Mouse (Mus musculus): Measurements from ENCODE around the gene Klk7. TPM values are rescaled to one million over a fixed set of nuclear protein-coding genes. Genes with fewer than 3 reads are reported as not detected.

The Klk7 gene
- total RNA-seq (2015) (not detected in 2 replicates), total RNA-seq (2017) (not detected in 2 replicates)

- ATAC-seq (ENCODE audit: poor library complexity, severe bottlenecking) = no peak
Observed at GRCm38 (mm10) chr7:43810994-43811393, at the start of gene Klk7. Gene Klk7 (plus strand): TSS chr7:43811294.

GRCm38 (mm10) chr7:43766484-43766883 lies 44.6 kb upstream of the Klk7 start:
- ATAC-seq (ENCODE audit: poor library complexity, severe bottlenecking) = no peak

GRCm38 (mm10) chr7:43768597-43768996 lies 42.5 kb upstream of the Klk7 start, which contains the start of gene Klk12:
Gene Klk12 (plus strand): TSS chr7:43768897.
- ATAC-seq (ENCODE audit: poor library complexity, severe bottlenecking) = no peak

GRCm38 (mm10) chr7:43769636-43770035 lies 41.5 kb upstream of the Klk7 start:
- no peak for ATAC-seq (ENCODE audit: poor library complexity, severe bottlenecking)

GRCm38 (mm10) chr7:43770701-43771100 lies 40.4 kb upstream of the Klk7 start:
- ATAC-seq (ENCODE audit: poor library complexity, severe bottlenecking) = no peak

- ATAC-seq (ENCODE audit: poor library complexity, severe bottlenecking) = no peak
Observed at GRCm38 (mm10) chr7:43771916-43772315, 39.2 kb upstream of the Klk7 start.

- no peak for ATAC-seq (ENCODE audit: poor library complexity, severe bottlenecking)
Observed at GRCm38 (mm10) chr7:43772901-43773300, 38.2 kb upstream of the Klk7 start.

GRCm38 (mm10) chr7:43774364-43774763 lies 36.7 kb upstream of the Klk7 start, which contains the start of gene Klk11:
Gene Klk11 (plus strand): TSS chr7:43774604.
- no peak for ATAC-seq (ENCODE audit: poor library complexity, severe bottlenecking)

- no peak for ATAC-seq (ENCODE audit: poor library complexity, severe bottlenecking)
Observed at GRCm38 (mm10) chr7:43774802-43775201, 36.3 kb upstream of the Klk7 start.

- ATAC-seq (ENCODE audit: poor library complexity, severe bottlenecking) = no peak
Observed at GRCm38 (mm10) chr7:43775311-43776057, 35.6 kb upstream of the Klk7 start.

- no peak for ATAC-seq (ENCODE audit: poor library complexity, severe bottlenecking)
Observed at GRCm38 (mm10) chr7:43776506-43776905, 34.6 kb upstream of the Klk7 start.

- no peak for ATAC-seq (ENCODE audit: poor library complexity, severe bottlenecking)
Observed at GRCm38 (mm10) chr7:43777423-43777822, 33.7 kb upstream of the Klk7 start.

GRCm38 (mm10) chr7:43778176-43778970 lies 32.7 kb upstream of the Klk7 start:
- ATAC-seq (ENCODE audit: poor library complexity, severe bottlenecking) = no peak

- ATAC-seq (ENCODE audit: poor library complexity, severe bottlenecking) = no peak
Observed at GRCm38 (mm10) chr7:43780241-43780640, 30.9 kb upstream of the Klk7 start.

GRCm38 (mm10) chr7:43780746-43781145 lies 30.3 kb upstream of the Klk7 start, which contains the start of gene Klk10:
Gene Klk10 (plus strand): TSS chr7:43781035.
- ATAC-seq (ENCODE audit: poor library complexity, severe bottlenecking) = no peak

GRCm38 (mm10) chr7:43781541-43781940 lies 29.6 kb upstream of the Klk7 start:
- ATAC-seq (ENCODE audit: poor library complexity, severe bottlenecking) = no peak

GRCm38 (mm10) chr7:43782275-43783265 lies 28.5 kb upstream of the Klk7 start:
- peak; percentile 96 for ATAC-seq (ENCODE audit: poor library complexity, severe bottlenecking)

GRCm38 (mm10) chr7:43785286-43785685 lies 25.8 kb upstream of the Klk7 start:
- ATAC-seq (ENCODE audit: poor library complexity, severe bottlenecking) = no peak

GRCm38 (mm10) chr7:43788096-43788495 lies 23.0 kb upstream of the Klk7 start:
- no peak for ATAC-seq (ENCODE audit: poor library complexity, severe bottlenecking)

- ATAC-seq (ENCODE audit: poor library complexity, severe bottlenecking) = no peak
Observed at GRCm38 (mm10) chr7:43789295-43789694, 21.8 kb upstream of the Klk7 start.

GRCm38 (mm10) chr7:43791591-43791990 lies 19.5 kb upstream of the Klk7 start, which contains the start of gene Klk9:
Gene Klk9 (plus strand): TSS chr7:43791891.
- ATAC-seq (ENCODE audit: poor library complexity, severe bottlenecking) = no peak

Data from megakaryocyte, adult 5-6 weeks (primary cell).